Mouse (Mus musculus): ENCODE measurements around the gene Zfp740. TPM values are rescaled to one million over a fixed set of nuclear protein-coding genes. Genes with fewer than 3 reads are reported as not detected.

The Zfp740 gene
- polyA plus RNA-seq, 1 experiment from 2014 or later = 64.1 TPM

- 40% methylated on average over 2 of the region's 2 CpGs for WGBS
- no peaks in the 10 kb centered on the region for H3K9me3 ChIP-seq (ENCODE audit: low read depth, low read length)
- ATAC-seq (ENCODE audit: insufficient read depth) = no peak
- H3K4me3 ChIP-seq (ENCODE audit: low read depth, low read length) = no peak overlapping the region
- H3K4me1 ChIP-seq (ENCODE audit: insufficient read depth) = no peaks in the 10 kb centered on the region
- no peak for DNase-seq
- no peak for TF ChIP-seq CTCF (IDR thresholded peaks at IDR 0.05; ENCODE audit: low read depth)
- H3K4me2 ChIP-seq = no peak overlapping the region
- H3K9ac ChIP-seq = no peak overlapping the region
- H3K27me3 ChIP-seq (ENCODE audit: insufficient read depth, low read length) = no peaks in the 10 kb centered on the region
- H3K36me3 ChIP-seq (ENCODE audit: insufficient read depth) = peaks cover 68% of the 10 kb centered on the region
- H3K27ac ChIP-seq (ENCODE audit: low read depth) = no peak overlapping the region
Measured at GRCm38 (mm10) chr15:102214132-102214531, 11.1 kb downstream of the Zfp740 start.

GRCm38 (mm10) chr15:102215624-102216023, 12.6 kb downstream of the Zfp740 start:
- WGBS = 75% methylated on average over 6 of the region's 6 CpGs
- H3K4me3 ChIP-seq (ENCODE audit: low read depth, low read length) = no peak overlapping the region
- no peak overlapping the region for H3K4me2 ChIP-seq
- H3K27ac ChIP-seq (ENCODE audit: low read depth) = no peak overlapping the region
- H3K9ac ChIP-seq = no peak overlapping the region
- no peak for TF ChIP-seq CTCF (IDR thresholded peaks at IDR 0.05; ENCODE audit: low read depth)
- H3K9me3 ChIP-seq (ENCODE audit: low read depth, low read length) = no peaks in the 10 kb centered on the region
- no peaks in the 10 kb centered on the region for H3K27me3 ChIP-seq (ENCODE audit: insufficient read depth, low read length)
- no peaks in the 10 kb centered on the region for H3K4me1 ChIP-seq (ENCODE audit: insufficient read depth)
- DNase-seq (no peak), ATAC-seq (ENCODE audit: insufficient read depth) (no peak)
- H3K36me3 ChIP-seq (ENCODE audit: insufficient read depth) = peaks cover 54% of the 10 kb centered on the region

DNA sequence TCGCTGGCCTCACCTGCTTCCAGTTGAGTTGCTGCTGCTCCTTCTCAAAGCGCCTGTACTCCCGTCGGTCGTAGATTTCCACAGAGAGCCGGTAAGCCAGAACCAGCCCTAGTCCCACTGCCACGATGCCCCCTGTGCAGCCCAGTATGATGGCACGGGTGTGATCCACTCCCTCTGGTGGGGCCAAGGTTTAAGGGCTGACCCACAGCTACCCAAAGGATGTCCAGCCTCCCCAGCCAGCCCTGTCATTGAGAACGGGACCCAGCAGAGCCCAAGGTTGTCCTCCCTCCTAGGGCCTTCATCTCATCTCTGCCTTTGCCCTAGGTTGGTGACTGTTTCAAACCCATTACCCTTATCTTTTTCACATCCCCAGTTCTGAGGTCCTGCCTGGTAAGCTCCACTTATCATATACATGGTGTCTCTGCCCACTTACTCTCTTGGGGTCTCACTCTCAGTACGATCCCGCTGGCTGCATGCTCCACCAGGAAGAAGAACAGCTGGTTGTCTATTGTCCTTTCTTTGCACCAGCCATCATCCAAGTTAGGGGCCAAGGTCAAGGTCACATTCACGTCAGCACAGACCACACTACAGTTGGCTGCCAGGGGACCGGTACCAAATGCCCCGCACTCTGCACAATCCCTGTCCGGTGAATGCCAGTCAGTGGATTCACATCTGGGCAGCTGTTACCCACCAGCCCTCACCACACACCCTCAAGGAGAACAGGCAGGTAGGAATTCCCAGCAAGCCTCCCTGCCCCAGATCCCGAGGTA, 13.6 kb downstream of the Zfp740 start:
- H3K9me3 ChIP-seq (ENCODE audit: low read depth, low read length) = no peaks in the 10 kb centered on the region

DNA sequence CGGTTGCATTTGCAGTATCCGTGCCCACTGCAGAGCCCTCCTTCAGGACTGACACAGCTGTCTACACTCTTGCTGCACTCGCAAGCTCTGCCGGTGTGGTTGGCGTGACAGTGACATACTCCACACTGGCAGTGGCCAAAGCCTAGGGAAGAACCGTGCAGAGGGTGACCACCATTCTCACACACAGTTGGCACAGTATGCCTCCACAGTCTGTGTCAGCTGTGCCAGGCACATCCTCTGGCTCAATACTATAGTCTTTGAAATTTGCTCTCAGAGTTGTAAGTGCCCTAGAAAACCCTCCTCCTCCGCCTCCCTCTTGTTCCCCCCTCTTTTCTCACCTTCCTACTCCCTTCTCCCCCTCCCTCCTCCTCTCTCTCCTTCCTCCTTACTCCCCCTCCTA, 14.3 kb downstream of the Zfp740 start:
- no peaks in the 10 kb centered on the region for H3K9me3 ChIP-seq (ENCODE audit: low read depth, low read length)
- no peak overlapping the region for H3K9ac ChIP-seq
- no peaks in the 10 kb centered on the region for H3K4me1 ChIP-seq (ENCODE audit: insufficient read depth)
- ATAC-seq (ENCODE audit: insufficient read depth) (peak; percentile 42; the same call in 1 of the 2 replicates), DNase-seq (no peak)
- H3K4me2 ChIP-seq = no peak overlapping the region
- H3K27me3 ChIP-seq (ENCODE audit: insufficient read depth, low read length) = no peaks in the 10 kb centered on the region
- no peak for TF ChIP-seq CTCF (IDR thresholded peaks at IDR 0.05; ENCODE audit: low read depth)
- peaks cover 41% of the 10 kb centered on the region for H3K36me3 ChIP-seq (ENCODE audit: insufficient read depth)
- H3K27ac ChIP-seq (ENCODE audit: low read depth) = no peak overlapping the region
- H3K4me3 ChIP-seq (ENCODE audit: low read depth, low read length) = no peak overlapping the region
- WGBS = 52% methylated on average over 7 of the region's 7 CpGs

More for the DNA sequence above, 13.6 kb downstream of the Zfp740 start:
- H3K27ac ChIP-seq (ENCODE audit: low read depth) = no peak overlapping the region
- no peak overlapping the region for H3K4me3 ChIP-seq (ENCODE audit: low read depth, low read length)
- peaks cover 48% of the 10 kb centered on the region for H3K36me3 ChIP-seq (ENCODE audit: insufficient read depth)
- no peak overlapping the region for H3K9ac ChIP-seq
- no peaks in the 10 kb centered on the region for H3K4me1 ChIP-seq (ENCODE audit: insufficient read depth)
- H3K27me3 ChIP-seq (ENCODE audit: insufficient read depth, low read length) = no peaks in the 10 kb centered on the region
- WGBS = 73% methylated on average over 16 of the region's 16 CpGs
- no peak for TF ChIP-seq CTCF (IDR thresholded peaks at IDR 0.05; ENCODE audit: low read depth)
- DNase-seq (no peak), ATAC-seq (ENCODE audit: insufficient read depth) (peak; percentile 21; the same call in 1 of the 2 replicates)
- H3K4me2 ChIP-seq = no peak overlapping the region

DNA sequence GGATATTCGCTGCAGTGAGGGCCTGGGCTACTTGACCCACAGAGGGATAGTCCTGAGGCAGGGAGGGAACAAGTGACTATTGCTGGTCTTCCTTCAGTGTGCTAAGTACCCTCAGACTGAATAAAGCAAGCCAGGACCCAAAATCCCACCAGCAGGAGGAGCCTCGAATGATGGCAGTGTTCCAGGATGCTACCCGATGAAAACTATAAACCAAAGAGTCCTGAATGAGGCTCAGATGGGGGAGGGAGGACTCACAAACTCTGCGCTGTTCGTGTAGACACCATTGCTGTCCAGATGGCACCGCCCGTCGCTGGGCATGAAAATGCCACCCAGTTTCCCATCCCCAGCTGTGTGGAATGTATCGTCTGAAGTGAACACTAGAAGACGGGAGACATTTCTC, 19.3 kb downstream of the Zfp740 start:
- ATAC-seq (ENCODE audit: insufficient read depth) = no peak
- H3K4me3 ChIP-seq (ENCODE audit: low read depth, low read length) = no peak overlapping the region
- TF ChIP-seq CTCF (IDR thresholded peaks at IDR 0.05; ENCODE audit: low read depth) = peak; percentile 43
- H3K27me3 ChIP-seq (ENCODE audit: insufficient read depth, low read length) = peaks cover 15% of the 10 kb centered on the region; the same call in 1 of the 2 replicates
- H3K9me3 ChIP-seq (ENCODE audit: low read depth, low read length) = no peaks in the 10 kb centered on the region
- H3K4me1 ChIP-seq (ENCODE audit: insufficient read depth) = no peaks in the 10 kb centered on the region
- 52% methylated on average over 10 of the region's 10 CpGs for WGBS
- peak; percentile 70 for DNase-seq
- no peaks in the 10 kb centered on the region for H3K36me3 ChIP-seq (ENCODE audit: insufficient read depth)
- H3K27ac ChIP-seq (ENCODE audit: low read depth) = no peak overlapping the region
- H3K4me2 ChIP-seq = no peak overlapping the region
- no peak overlapping the region for H3K9ac ChIP-seq

GRCm38 (mm10) chr15:102224186-102224991, 21.3 kb downstream of the Zfp740 start:
- H3K9me3 ChIP-seq (ENCODE audit: low read depth, low read length) = no peaks in the 10 kb centered on the region
- 2% methylated on average over 43 of the region's 43 CpGs for WGBS
- peak; percentile 92 for DNase-seq
- peak overlapping the region; percentile 88 for H3K4me2 ChIP-seq
- ATAC-seq (ENCODE audit: insufficient read depth) = peak; percentile 93
- no peaks in the 10 kb centered on the region for H3K36me3 ChIP-seq (ENCODE audit: insufficient read depth)
- peak overlapping the region; percentile 54 for H3K9ac ChIP-seq
- peaks cover 15% of the 10 kb centered on the region; the same call in 1 of the 2 replicates for H3K27me3 ChIP-seq (ENCODE audit: insufficient read depth, low read length)
- peak; percentile 73 for TF ChIP-seq CTCF (IDR thresholded peaks at IDR 0.05; ENCODE audit: low read depth)
- no peak overlapping the region for H3K27ac ChIP-seq (ENCODE audit: low read depth)
- H3K4me1 ChIP-seq (ENCODE audit: insufficient read depth) = no peaks in the 10 kb centered on the region
- peak overlapping the region; percentile 41 for H3K4me3 ChIP-seq (ENCODE audit: low read depth, low read length)

All from lung, embryonic 14.5 days (tissue).